Mouse (Mus musculus) embryonic stem cell, embryonic (primary cell): ENCODE data around the gene Col25a1.

Experiments used
- CTCF ChIA-PET, 4 experiments: fragments of 300-600 bp in 2 of 4; fragments of 350-600 bp in 2 of 4; sonication (Branson Sonifier 250); formaldehyde crosslinking; loops; one replicate each; lab custom pipeline; 2022; ENCODE audit warnings: inconsistent platforms in 2 of 4; lab: Charles Lee
- POLR2A ChIA-PET, 4 experiments: fragments of 300-600 bp in 2 of 4; fragments of 350-600 bp in 2 of 4; sonication (Branson Sonifier 250); formaldehyde crosslinking; loops; one replicate each; lab custom pipeline; 2022; ENCODE audit warnings: antibody characterized with exemption in 4 of 4, inconsistent platforms in 1 of 4; lab: Charles Lee

Gene Col25a1

GRCm38 (mm10) chr3:130396636-130397035 is 265.3 kb downstream of the Col25a1 start:
- ChIA-PET POLR2A (no interaction called here), CTCF (no interaction called here)

- ChIA-PET CTCF (no interaction called here), POLR2A (interaction anchor here in 1 of 4 experiments (0.6 kb wide), 1 partner anchor 319 kb away, joined by 3 read pairs; no protein-coding TSS in a partner anchor)
Measured at GRCm38 (mm10) chr3:130400716-130401559, 269.6 kb downstream of the Col25a1 start.

- ChIA-PET CTCF (no interaction called here), POLR2A (interaction anchor here in 1 of 4 experiments (1.6 kb wide), 1 partner anchor 11 kb away, joined by 4 read pairs; no protein-coding TSS in a partner anchor)
Measured at GRCm38 (mm10) chr3:130401560-130401852, 270.2 kb downstream of the Col25a1 start.

DNA sequence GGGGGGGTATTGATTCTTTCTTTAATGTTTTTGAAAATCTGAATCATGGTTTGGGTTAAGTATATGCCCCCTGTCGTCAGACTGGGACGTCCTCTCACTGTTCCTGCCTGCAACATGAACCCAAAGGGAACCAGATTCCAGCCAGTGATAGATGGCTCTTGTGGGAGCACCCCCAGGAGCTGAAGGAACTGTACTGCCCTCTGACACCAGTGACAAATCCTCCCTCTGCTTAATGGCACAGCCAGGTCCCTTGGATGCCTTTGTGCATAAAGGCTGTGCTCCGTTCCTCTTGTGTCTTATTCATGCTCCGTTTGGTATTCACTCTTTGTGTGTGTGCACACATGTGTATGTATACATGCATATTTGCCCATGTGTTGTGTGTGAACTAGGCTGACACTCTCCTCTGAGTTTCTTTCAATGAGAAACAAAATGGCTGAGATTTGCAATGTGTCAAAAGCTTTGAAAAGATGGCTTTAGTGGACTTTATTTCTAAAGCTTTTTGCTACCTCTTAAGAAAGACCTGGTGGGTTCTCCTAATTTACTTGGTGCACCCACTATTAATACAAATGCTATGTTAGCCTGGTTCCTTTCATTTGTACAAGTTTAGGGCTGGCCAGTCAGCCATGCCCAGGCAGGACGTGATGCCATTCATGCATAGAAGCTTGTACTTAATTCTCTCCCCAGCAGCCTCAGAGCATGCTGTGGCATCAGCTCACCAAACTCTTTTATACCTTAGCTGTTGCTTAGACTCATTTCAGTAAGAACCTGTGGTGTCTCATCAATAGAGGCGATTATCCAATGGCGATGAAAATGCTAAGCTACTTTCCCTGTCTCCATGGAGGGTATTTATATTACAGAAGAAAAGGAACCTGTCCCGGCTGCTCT is 273.5 kb downstream of the Col25a1 start:
- CTCF ChIA-PET, result no interaction called here
- POLR2A ChIA-PET, result no interaction called here

DNA sequence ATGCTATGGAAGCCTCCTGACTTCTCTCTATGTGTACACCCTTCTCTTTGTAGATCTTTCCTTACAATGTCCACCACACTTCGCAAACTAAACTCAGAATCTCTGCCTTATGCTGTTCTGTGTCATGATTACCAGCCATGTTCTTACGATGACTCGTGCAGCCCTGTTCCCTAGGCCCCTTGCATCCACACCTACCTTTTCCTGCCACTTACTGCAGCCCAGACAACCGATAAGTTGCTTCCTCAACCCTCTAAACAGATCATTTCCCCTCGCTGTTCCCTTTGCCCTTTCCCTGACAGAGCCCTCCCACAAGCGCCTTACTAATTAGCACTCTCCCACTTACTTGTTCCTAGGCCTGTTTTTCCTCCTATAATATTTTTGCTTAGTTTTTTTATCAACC is 275.9 kb downstream of the Col25a1 start:
- ChIA-PET CTCF (no interaction called here), POLR2A (no interaction called here)

- POLR2A ChIA-PET, result no interaction called here
- CTCF ChIA-PET, result no interaction called here
Measured at GRCm38 (mm10) chr3:130413239-130413638, 281.9 kb downstream of the Col25a1 start.

GRCm38 (mm10) chr3:130418951-130419350 is 287.6 kb downstream of the Col25a1 start:
- POLR2A ChIA-PET, result no interaction called here

GRCm38 (mm10) chr3:130428796-130429195 is 297.5 kb downstream of the Col25a1 start:
- ChIA-PET POLR2A (no interaction called here), CTCF (no interaction called here)

More at GRCm38 (mm10) chr3:130418951-130419350, 287.6 kb downstream of the Col25a1 start:
- CTCF ChIA-PET, result no interaction called here

GRCm38 (mm10) chr3:130430052-130430451 is 298.8 kb downstream of the Col25a1 start:
- CTCF ChIA-PET, result no interaction called here

DNA sequence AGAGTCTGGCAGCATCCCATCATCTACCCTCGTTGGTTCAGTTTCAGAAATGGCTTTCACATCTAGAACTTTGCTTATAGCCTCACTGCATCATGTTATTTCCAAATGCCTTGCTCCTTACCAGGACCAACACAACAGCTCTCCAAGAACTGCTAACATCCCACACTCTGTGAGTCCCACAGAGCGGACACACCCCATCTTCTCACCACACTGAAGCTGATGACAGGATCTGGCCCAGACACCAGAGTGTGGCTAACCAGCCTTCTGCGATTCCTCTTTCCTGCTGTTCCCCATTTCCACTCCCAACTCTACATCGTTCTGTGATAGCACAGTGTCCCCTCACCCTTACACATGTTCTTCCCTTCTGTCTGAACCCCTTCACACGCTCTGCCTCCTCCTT is 301.5 kb downstream of the Col25a1 start:
- POLR2A ChIA-PET, result no interaction called here
- CTCF ChIA-PET, result no interaction called here

More at GRCm38 (mm10) chr3:130430052-130430451, 298.8 kb downstream of the Col25a1 start:
- POLR2A ChIA-PET, result interaction anchor here in 1 of 4 experiments (0.7 kb wide), 1 partner anchor 116 kb away, joined by 3 read pairs; no protein-coding TSS in a partner anchor

DNA sequence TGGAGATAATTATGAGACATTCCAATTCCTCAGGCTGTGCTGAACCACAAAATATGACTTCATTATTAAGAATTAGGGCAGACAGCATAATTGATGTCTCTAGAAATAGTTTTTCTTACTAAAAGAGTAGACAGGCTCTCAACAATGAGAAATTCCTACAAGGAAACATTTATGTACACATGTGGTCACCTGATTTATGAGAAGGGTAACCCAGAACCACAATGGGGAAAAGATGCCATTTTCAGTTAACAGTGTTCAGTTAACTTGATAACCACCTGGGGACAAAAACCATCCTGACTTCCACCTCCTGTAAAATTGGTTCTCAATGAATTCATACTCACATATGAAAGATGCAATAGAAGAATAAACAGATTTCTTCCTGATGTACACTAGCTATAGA is 305.7 kb downstream of the Col25a1 start:
- POLR2A ChIA-PET, result no interaction called here

GRCm38 (mm10) chr3:130439767-130440166 is 308.5 kb downstream of the Col25a1 start:
- CTCF ChIA-PET, result interaction anchor here in 1 of 4 experiments (0.7 kb wide), 1 partner anchor 46 kb away, joined by 4 read pairs; no protein-coding TSS in a partner anchor
- POLR2A ChIA-PET, result no interaction called here

More for the DNA sequence above, 305.7 kb downstream of the Col25a1 start:
- CTCF ChIA-PET, result no interaction called here

DNA sequence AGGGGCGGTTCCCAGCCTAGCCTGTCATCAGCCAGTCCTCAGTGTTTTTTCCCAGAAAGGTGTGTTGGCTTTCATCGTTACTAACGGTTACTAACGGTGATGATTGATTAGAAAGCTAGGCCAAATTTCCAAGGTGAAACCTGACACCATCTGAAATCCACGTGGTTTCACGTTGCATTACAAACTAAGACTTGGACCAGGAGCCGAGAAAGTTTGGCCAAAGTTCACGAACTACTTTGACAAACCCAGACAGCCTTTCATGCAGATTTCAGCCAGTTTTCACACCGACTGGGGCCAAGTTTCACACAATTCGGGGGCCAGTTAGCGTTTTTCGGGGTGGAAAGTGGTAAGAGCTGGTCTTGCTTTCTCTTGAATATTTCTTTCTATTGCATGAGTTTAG is 309.4 kb downstream of the Col25a1 start:
- CTCF ChIA-PET, result interaction anchor here in 1 of 4 experiments (0.7 kb wide), 1 partner anchor 45 kb away, joined by 4 read pairs; no protein-coding TSS in a partner anchor
- POLR2A ChIA-PET, result no interaction called here

GRCm38 (mm10) chr3:130443842-130444627 is 312.7 kb downstream of the Col25a1 start:
- CTCF ChIA-PET, result interaction anchor here in 1 of 4 experiments (0.7 kb wide), 1 partner anchor 1718 kb away, joined by 5 read pairs; no protein-coding TSS in a partner anchor
- POLR2A ChIA-PET, result no interaction called here

DNA sequence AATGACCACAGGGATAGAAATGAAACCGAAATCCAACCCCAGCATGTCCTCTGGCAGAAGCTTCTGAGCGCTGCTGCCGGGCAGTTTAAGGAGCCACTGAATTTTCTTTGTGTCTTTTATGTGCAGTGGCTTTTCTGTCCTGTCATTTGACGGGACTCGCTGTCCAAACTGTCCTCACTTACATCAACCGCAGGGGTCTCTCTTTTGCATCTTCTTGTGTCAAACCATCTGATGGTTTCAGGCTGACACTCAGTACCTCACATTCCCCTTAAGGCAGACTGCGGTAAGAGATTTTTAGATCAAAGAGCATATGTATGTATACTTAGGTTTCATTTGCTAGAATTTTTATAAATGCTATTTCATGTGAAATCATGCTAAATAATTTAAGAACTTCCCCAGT is 318.6 kb downstream of the Col25a1 start:
- ChIA-PET POLR2A (no interaction called here), CTCF (no interaction called here)

DNA sequence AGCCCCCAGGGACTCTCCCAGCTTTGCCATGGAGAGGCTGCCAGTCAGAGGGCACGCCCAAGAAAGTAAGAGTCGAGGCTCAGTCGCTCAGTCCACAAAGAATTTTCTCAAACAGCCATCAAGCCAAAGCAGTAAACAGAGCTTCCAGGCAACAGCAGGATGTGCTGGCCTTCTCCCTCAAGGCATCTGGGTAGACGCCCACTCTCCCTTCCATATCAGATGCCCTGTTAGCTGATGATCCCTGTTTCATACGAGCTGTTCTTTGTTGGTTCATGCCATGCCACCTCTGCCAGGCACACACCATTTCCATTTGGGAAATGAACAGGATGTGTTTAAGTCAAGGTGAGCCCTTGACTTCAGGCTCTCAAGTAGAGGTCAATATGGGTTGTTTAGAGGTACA is 334.1 kb downstream of the Col25a1 start:
- ChIA-PET CTCF (no interaction called here), POLR2A (no interaction called here)

DNA sequence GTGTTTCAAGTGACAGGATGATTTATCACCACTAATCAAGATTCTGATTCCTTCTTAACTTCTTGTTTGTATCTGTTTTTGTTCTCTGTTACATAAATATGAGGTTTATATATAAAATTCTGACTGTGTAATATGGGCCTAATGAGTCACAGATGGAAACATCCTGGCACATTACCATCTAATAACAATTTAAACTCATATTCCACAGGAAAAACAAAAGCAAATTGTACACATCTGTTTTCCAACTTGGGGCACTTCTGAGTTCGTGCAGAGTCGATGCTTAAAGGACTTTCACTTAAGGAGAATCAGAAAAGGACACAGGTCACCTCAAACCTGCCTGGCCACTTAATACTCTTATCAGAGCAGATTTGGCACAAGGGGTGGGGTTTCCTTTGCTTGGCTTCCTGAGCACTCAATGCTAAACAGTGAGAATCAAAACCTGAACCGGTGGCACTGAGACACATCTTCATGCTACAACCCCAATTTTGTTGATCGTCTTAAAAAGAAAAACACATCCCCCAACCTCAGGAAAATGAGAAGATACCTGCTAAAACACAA is 342.0 kb downstream of the Col25a1 start:
- ChIA-PET POLR2A (no interaction called here), CTCF (no interaction called here)

GRCm38 (mm10) chr3:130473970-130474369 is 342.7 kb downstream of the Col25a1 start:
- CTCF ChIA-PET, result no interaction called here
- POLR2A ChIA-PET, result no interaction called here

DNA sequence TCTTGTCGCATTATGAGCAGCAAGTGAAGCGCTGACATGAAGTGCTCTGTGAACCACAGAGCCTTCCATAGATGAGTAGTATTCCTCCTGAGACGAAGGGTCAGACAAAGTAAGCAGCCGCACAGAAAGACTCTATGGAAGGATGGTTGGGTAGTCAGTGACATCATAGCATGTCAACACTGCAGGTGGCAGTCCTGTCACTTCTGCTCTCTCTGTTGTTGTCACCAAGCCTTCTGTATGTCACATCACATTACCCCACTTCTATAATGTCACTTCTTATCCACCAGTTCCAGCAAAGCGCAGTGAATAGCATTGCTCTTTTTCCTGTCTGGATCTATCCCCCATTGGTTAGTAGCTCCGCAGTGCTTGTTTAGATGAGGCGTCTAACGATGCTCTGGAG is 351.2 kb downstream of the Col25a1 start:
- ChIA-PET POLR2A (no interaction called here), CTCF (no interaction called here)
